Mouse (Mus musculus) left cerebral cortex, adult 9 months (tissue): ENCODE data around the gene Kcnn3.

Experiments
- DNase-seq, 2 experiments: peaks; one replicate each; pipeline ENCODE4 v3.0.0; 2022; ENCODE audit warnings: low spot score in 2 of 2

Kcnn3 gene

GRCm38 (mm10) chr3:89565371-89565770, 45.4 kb downstream of the Kcnn3 start:
- DNase-seq: no peak

- no peak for DNase-seq
Measured at GRCm38 (mm10) chr3:89569058-89569457, 49.1 kb downstream of the Kcnn3 start.

- no peak for DNase-seq
Measured at GRCm38 (mm10) chr3:89569707-89570324, 49.9 kb downstream of the Kcnn3 start.

- DNase-seq: no peak
Measured at GRCm38 (mm10) chr3:89570362-89570761, 50.4 kb downstream of the Kcnn3 start.

GRCm38 (mm10) chr3:89574260-89574659, 54.3 kb downstream of the Kcnn3 start:
- no peak for DNase-seq

- no peak for DNase-seq
Measured at GRCm38 (mm10) chr3:89576381-89576780, 56.4 kb downstream of the Kcnn3 start.

- no peak for DNase-seq
Measured at GRCm38 (mm10) chr3:89577154-89577553, 57.2 kb downstream of the Kcnn3 start.

- no peak for DNase-seq
Measured at GRCm38 (mm10) chr3:89578083-89578482, 58.1 kb downstream of the Kcnn3 start.

GRCm38 (mm10) chr3:89578803-89579202, 58.8 kb downstream of the Kcnn3 start:
- no peak for DNase-seq

- DNase-seq: no peak
Measured at GRCm38 (mm10) chr3:89584254-89584653, 64.3 kb downstream of the Kcnn3 start.

- no peak for DNase-seq
Measured at GRCm38 (mm10) chr3:89588436-89588835, 68.5 kb downstream of the Kcnn3 start.

- DNase-seq: no peak
Measured at GRCm38 (mm10) chr3:89589321-89589720, 69.4 kb downstream of the Kcnn3 start.

- DNase-seq: no peak
Measured at GRCm38 (mm10) chr3:89590386-89590785, 70.4 kb downstream of the Kcnn3 start.

- DNase-seq: no peak
Measured at GRCm38 (mm10) chr3:89591461-89591860, 71.5 kb downstream of the Kcnn3 start.

- no peak for DNase-seq
Measured at GRCm38 (mm10) chr3:89592809-89593208, 72.8 kb downstream of the Kcnn3 start.

GRCm38 (mm10) chr3:89593524-89593923, 73.6 kb downstream of the Kcnn3 start:
- DNase-seq: no peak

GRCm38 (mm10) chr3:89598361-89598760, 78.4 kb downstream of the Kcnn3 start:
- no peak for DNase-seq

GRCm38 (mm10) chr3:89598967-89599366, 79.0 kb downstream of the Kcnn3 start:
- DNase-seq: no peak

- no peak for DNase-seq
Measured at GRCm38 (mm10) chr3:89601060-89601459, 81.1 kb downstream of the Kcnn3 start.

GRCm38 (mm10) chr3:89603300-89603699, 83.3 kb downstream of the Kcnn3 start:
- DNase-seq: no peak

- DNase-seq: no peak
Measured at GRCm38 (mm10) chr3:89605235-89605634, 85.3 kb downstream of the Kcnn3 start.

- no peak for DNase-seq
Measured at GRCm38 (mm10) chr3:89607327-89607726, 87.4 kb downstream of the Kcnn3 start.

- DNase-seq: no peak
Measured at GRCm38 (mm10) chr3:89612048-89612447, 92.1 kb downstream of the Kcnn3 start.
